Mouse (Mus musculus) E14TG2a.4 (cell line): ENCODE measurements around the gene Hoxd8.

Experiments used
- CTCF ChIP-seq: conservative IDR thresholded peaks from 2 replicates; pipeline ENCODE4 v1.5.1; 2014; ENCODE audit warnings: low read length
- POU5F1 ChIP-seq: IDR thresholded peaks from 2 replicates; pipeline ENCODE4 v1.6.1; 2014; ENCODE audit warnings: low read length, borderline replicate concordance

- no peak for TF ChIP-seq CTCF
- TF ChIP-seq POU5F1 = no peak
These were observed 48.2 kb downstream of the Hoxd8 start for GRCm38 (mm10) chr2:74752431-74753174.
